Mouse (Mus musculus): ENCODE data around the gene 6030408B16Rik.

The 6030408B16Rik gene

GRCm38 (mm10) chr15:101297988-101298387 is 5.0 kb downstream of the 6030408B16Rik start:
- no peak for DNase-seq (ENCODE audit: low spot score)

- DNase-seq (ENCODE audit: low spot score) = no peak
Observed at GRCm38 (mm10) chr15:101298550-101298949, 5.5 kb downstream of the 6030408B16Rik start.

- no peak for DNase-seq (ENCODE audit: low spot score)
Observed at GRCm38 (mm10) chr15:101299480-101299960, 6.5 kb downstream of the 6030408B16Rik start.

- DNase-seq (ENCODE audit: low spot score) = no peak
Observed at GRCm38 (mm10) chr15:101300128-101300527, 7.1 kb downstream of the 6030408B16Rik start.

GRCm38 (mm10) chr15:101302201-101302600 is 9.2 kb downstream of the 6030408B16Rik start:
- DNase-seq (ENCODE audit: low spot score) = no peak

- no peak for DNase-seq (ENCODE audit: low spot score)
Observed at GRCm38 (mm10) chr15:101303830-101304229, 10.8 kb downstream of the 6030408B16Rik start.

- DNase-seq (ENCODE audit: low spot score) = no peak
Observed at GRCm38 (mm10) chr15:101306459-101306858, 13.4 kb downstream of the 6030408B16Rik start.

- no peak for DNase-seq (ENCODE audit: low spot score)
Observed at GRCm38 (mm10) chr15:101308440-101309348, 15.7 kb downstream of the 6030408B16Rik start.

- no peak for DNase-seq (ENCODE audit: low spot score)
Observed at GRCm38 (mm10) chr15:101309493-101309892, 16.5 kb downstream of the 6030408B16Rik start.

- no peak for DNase-seq (ENCODE audit: low spot score)
Observed at GRCm38 (mm10) chr15:101311087-101311770, 18.2 kb downstream of the 6030408B16Rik start.

- DNase-seq (ENCODE audit: low spot score) = no peak
Observed at GRCm38 (mm10) chr15:101312006-101312405, 19.0 kb downstream of the 6030408B16Rik start.

- DNase-seq (ENCODE audit: low spot score) = no peak
Observed at GRCm38 (mm10) chr15:101315378-101315777, 22.4 kb downstream of the 6030408B16Rik start.

GRCm38 (mm10) chr15:101315832-101316231 is 22.8 kb downstream of the 6030408B16Rik start:
- peak; percentile 93 for DNase-seq (ENCODE audit: low spot score)

GRCm38 (mm10) chr15:101316279-101316912 is 23.4 kb downstream of the 6030408B16Rik start:
- no peak for DNase-seq (ENCODE audit: low spot score)

GRCm38 (mm10) chr15:101316913-101317813 is 24.2 kb downstream of the 6030408B16Rik start:
- DNase-seq (ENCODE audit: low spot score) = no peak

GRCm38 (mm10) chr15:101317814-101318500 is 24.9 kb downstream of the 6030408B16Rik start:
- DNase-seq (ENCODE audit: low spot score) = no peak

GRCm38 (mm10) chr15:101318889-101319765 is 26.1 kb downstream of the 6030408B16Rik start:
- DNase-seq (ENCODE audit: low spot score) = no peak

- DNase-seq (ENCODE audit: low spot score) = no peak
Observed at GRCm38 (mm10) chr15:101320010-101320617, 27.1 kb downstream of the 6030408B16Rik start.

GRCm38 (mm10) chr15:101320618-101321041 is 27.6 kb downstream of the 6030408B16Rik start:
- DNase-seq (ENCODE audit: low spot score) = peak; percentile 62

All from lung, postnatal 25 days (tissue).